Mouse (Mus musculus): ENCODE data around the gene Gpc4. TPM values are rescaled to one million over a fixed set of nuclear protein-coding genes. Genes with fewer than 3 reads are reported as not detected.

The Gpc4 gene
- polyA plus RNA-seq, 1 experiment from 2014 or later: 10.0 TPM

Other genes with a start within 250 kb of the Gpc4 start
- not detected in 2 replicates for gene 1700080O16Rik, start 192.5 kb downstream of the Gpc4 start, polyA plus RNA-seq (2014; fragmentation: Nextera tagmentation; extraction: Ambion mirVana)